Mouse (Mus musculus): ENCODE results near the gene Prdm2. TPM values are rescaled to one million over a fixed set of nuclear protein-coding genes. Genes with fewer than 3 reads are reported as not detected.

Prdm2 gene
- 4.0 and 4.6 TPM in 2 replicates for polyA plus RNA-seq (2015; fragmentation: Nextera tagmentation; extraction: Ambion mirVana)

DNA sequence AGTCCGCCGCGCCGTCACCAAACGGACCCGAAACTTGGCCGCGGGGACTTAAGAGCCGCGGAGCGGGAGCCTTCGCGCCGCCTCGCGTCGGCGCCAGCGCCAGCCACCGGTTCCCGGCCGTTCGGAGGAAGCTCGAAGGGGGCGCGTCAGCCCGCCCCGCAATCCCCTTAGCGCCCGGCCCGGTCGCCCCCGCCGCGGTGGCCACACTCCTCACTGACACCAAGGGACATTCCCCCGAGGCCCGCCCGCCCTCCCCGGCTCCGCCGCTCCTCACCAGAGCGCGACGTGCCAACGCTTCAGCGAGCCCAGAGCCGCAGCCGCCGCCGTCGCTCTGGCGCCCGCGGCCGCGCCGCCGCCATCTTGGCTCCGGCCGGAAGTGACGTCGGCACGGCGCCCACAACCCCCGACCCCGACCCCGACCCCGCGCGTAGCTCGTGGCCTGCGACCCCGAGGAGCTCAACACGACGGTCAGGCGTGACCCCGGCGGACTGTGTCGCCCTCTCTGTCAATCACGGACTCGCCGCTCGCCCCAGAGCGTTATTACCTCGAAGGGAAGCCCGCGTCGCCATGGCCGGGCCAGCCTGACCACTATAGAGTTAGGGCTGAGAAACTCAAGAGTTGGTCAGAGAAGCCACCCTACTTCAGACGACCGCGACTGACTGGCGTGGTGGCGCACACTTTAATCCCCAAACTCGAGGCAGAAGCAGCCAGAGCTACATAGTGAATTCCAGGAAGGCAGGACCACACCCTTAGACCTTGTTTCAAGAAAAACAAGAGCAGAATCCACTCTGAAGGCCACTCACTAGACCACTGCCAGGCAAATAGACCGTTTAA is at the start of gene Prdm2:
TSS of gene Prdm2 (minus strand) at position 655 of the 834 bp plus-strand sequence.
- H3K4me1 ChIP-seq (replicated peaks; ENCODE audit: control insufficient read depth, insufficient read depth, low read length), result no peaks in the 10 kb centered on the region; the same call in 1 of the 2 replicates
- ATAC-seq, result peak; percentile 81
- 0 out of 2 replicates have a peak, but pooled peaks have one; percentile 24 for TF ChIP-seq CTCF (IDR thresholded peaks at IDR 0.05; ENCODE audit: low read depth)
- no peaks in the 10 kb centered on the region for H3K27me3 ChIP-seq (replicated peaks; ENCODE audit: control insufficient read depth, insufficient read depth, low read length)
- H3K4me3 ChIP-seq (ENCODE audit: low read depth, low read length), result peak within 1 kb of the TSS; percentile 69
- H3K27ac ChIP-seq (ENCODE audit: low read depth, low read length), result peak within 1 kb of the TSS; percentile 69
- peak within 1 kb of the TSS; percentile 78 for H3K9ac ChIP-seq (ENCODE audit: low read depth, low read length)
- peak within 1 kb of the TSS; percentile 94 for H3K4me2 ChIP-seq (replicated peaks; ENCODE audit: low read depth)
- no peaks in the 10 kb centered on the region for H3K36me3 ChIP-seq (ENCODE audit: control insufficient read depth, insufficient read depth)
- H3K9me3 ChIP-seq (ENCODE audit: control insufficient read depth), result no peaks in the 10 kb centered on the region
- 1% methylated on average over 88 of the region's 96 CpGs for WGBS

DNA sequence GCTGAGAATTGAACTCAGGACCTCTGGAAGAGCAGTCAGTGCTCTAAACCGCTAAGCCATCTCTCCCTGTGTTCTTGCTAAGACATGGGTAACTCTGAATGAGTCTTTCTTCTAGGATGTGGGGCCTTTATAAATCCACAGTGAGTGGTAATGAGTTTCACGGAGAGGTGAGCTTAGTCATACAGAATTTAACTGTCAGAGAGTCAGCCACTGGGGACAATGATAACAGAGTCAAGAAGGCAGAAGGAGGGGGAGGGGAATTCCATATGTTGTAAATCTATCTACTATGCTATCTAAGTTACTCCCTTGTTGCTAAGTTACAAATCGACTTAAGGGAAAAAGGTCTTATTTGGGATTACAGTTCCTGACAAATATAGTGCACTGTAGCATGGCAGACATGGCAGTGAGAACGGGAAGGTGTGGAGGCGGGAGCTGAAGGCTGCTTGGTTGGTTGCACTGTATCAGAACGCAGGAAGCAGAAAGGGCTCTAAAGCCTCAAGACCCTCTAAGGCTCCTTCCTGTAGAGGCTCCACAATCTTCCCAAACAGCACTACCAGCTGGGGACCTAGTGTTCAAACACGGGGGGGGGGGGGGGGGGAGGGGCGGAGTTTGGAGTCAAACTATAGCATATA is 47.0 kb upstream of the Prdm2 start:
- no peak for ATAC-seq
- Histone ChIP-seq H3K4me3 (ENCODE audit: low read depth, low read length) (no peak overlapping the region), H3K9ac (ENCODE audit: low read depth, low read length) (no peak overlapping the region), H3K27ac (ENCODE audit: low read depth, low read length) (no peak overlapping the region), H3K27me3 (replicated peaks; ENCODE audit: control insufficient read depth, insufficient read depth, low read length) (no peaks in the 10 kb centered on the region), H3K36me3 (ENCODE audit: control insufficient read depth, insufficient read depth) (no peaks in the 10 kb centered on the region), H3K9me3 (ENCODE audit: control insufficient read depth) (no peaks in the 10 kb centered on the region), H3K4me2 (replicated peaks; ENCODE audit: low read depth) (no peak overlapping the region), H3K4me1 (replicated peaks; ENCODE audit: control insufficient read depth, insufficient read depth, low read length) (no peaks in the 10 kb centered on the region)
- no peak for TF ChIP-seq CTCF (IDR thresholded peaks at IDR 0.05; ENCODE audit: low read depth)
- WGBS, result 32% methylated on average over 6 of the region's 8 CpGs

DNA sequence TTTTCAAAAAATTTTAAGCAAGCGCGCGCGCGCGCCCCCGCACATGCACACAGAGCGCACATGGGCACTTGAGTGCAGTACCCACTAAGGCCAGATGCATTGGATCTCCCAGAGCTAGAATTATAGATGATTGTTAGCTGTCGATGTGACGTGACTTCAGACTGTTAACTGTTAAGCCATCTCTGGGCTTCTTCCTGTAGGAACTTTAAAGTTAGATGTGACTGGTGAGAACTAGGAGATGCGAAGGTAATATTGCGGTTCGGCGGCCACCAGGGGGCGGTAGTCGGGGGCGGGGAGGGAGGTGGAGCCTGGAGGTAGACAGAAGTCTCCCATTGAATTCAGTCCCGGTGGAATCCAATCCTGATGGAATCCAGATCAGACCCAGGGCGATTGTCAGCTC is 45.7 kb upstream of the Prdm2 start:
- Histone ChIP-seq H3K9ac (ENCODE audit: low read depth, low read length) (no peak overlapping the region), H3K27me3 (replicated peaks; ENCODE audit: control insufficient read depth, insufficient read depth, low read length) (no peaks in the 10 kb centered on the region), H3K36me3 (ENCODE audit: control insufficient read depth, insufficient read depth) (no peaks in the 10 kb centered on the region), H3K4me2 (replicated peaks; ENCODE audit: low read depth) (peak overlapping the region; percentile 44; the same call in 1 of the 2 replicates), H3K4me1 (replicated peaks; ENCODE audit: control insufficient read depth, insufficient read depth, low read length) (no peaks in the 10 kb centered on the region), H3K4me3 (ENCODE audit: low read depth, low read length) (no peak overlapping the region), H3K9me3 (ENCODE audit: control insufficient read depth) (no peaks in the 10 kb centered on the region), H3K27ac (ENCODE audit: low read depth, low read length) (no peak overlapping the region)
- WGBS, result 39% methylated on average over 19 of the region's 19 CpGs
- peak; percentile 79 for TF ChIP-seq CTCF (IDR thresholded peaks at IDR 0.05; ENCODE audit: low read depth)
- ATAC-seq, result 0 out of 2 replicates have a peak, but pooled peaks have one; percentile 25

DNA sequence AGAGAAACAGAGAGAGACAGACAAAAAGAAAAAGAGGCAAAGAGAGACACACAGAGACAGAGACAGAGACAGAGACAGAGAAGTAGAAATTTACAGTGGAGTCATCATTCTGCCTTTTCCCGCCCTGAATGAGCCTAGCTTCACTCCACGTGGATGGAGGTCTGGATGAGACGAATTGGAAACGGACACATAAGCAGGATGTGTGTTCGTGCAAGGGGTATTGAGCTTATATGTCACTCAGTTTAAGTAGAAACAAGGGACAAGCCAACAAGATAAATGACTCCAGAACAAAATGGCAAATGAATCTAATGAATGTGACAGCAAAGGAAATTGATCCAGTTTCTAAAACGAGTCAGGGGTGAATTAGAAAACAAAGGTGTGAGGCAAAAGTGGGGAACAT is 45.2 kb upstream of the Prdm2 start:
- Histone ChIP-seq H3K27ac (ENCODE audit: low read depth, low read length) (no peak overlapping the region), H3K27me3 (replicated peaks; ENCODE audit: control insufficient read depth, insufficient read depth, low read length) (no peaks in the 10 kb centered on the region), H3K9ac (ENCODE audit: low read depth, low read length) (no peak overlapping the region), H3K4me2 (replicated peaks; ENCODE audit: low read depth) (no peak overlapping the region), H3K4me3 (ENCODE audit: low read depth, low read length) (no peak overlapping the region), H3K4me1 (replicated peaks; ENCODE audit: control insufficient read depth, insufficient read depth, low read length) (no peaks in the 10 kb centered on the region), H3K36me3 (ENCODE audit: control insufficient read depth, insufficient read depth) (no peaks in the 10 kb centered on the region), H3K9me3 (ENCODE audit: control insufficient read depth) (no peaks in the 10 kb centered on the region)
- no peak for TF ChIP-seq CTCF (IDR thresholded peaks at IDR 0.05; ENCODE audit: low read depth)
- 58% methylated on average over 6 of the region's 6 CpGs for WGBS
- no peak for ATAC-seq

DNA sequence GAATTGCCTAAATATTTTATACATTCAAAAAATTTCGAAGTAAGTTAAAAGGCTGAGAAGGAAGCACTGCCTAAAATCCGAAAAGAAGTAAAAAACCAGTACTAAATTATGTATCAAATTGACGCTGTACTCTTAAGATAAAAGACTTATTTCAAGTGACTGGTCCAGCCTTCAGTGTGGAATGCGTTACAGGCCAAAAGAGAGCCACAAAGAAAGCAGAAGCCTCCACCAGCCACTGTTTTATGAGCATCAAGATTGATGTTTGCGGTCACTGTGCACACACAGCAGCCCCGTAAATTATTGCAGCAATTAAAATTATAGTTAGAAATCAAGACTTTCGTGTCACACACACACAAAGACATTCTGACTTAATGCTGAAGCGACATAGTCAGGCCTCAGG is 42.7 kb upstream of the Prdm2 start:
- H3K4me1 ChIP-seq (replicated peaks; ENCODE audit: control insufficient read depth, insufficient read depth, low read length), result no peaks in the 10 kb centered on the region
- H3K9me3 ChIP-seq (ENCODE audit: control insufficient read depth), result no peaks in the 10 kb centered on the region
- ATAC-seq, result no peak
- H3K36me3 ChIP-seq (ENCODE audit: control insufficient read depth, insufficient read depth), result no peaks in the 10 kb centered on the region
- H3K27ac ChIP-seq (ENCODE audit: low read depth, low read length), result no peak overlapping the region
- no peak overlapping the region for H3K4me2 ChIP-seq (replicated peaks; ENCODE audit: low read depth)
- no peak overlapping the region for H3K4me3 ChIP-seq (ENCODE audit: low read depth, low read length)
- WGBS, result 61% methylated on average over 8 of the region's 8 CpGs
- no peaks in the 10 kb centered on the region for H3K27me3 ChIP-seq (replicated peaks; ENCODE audit: control insufficient read depth, insufficient read depth, low read length)
- TF ChIP-seq CTCF (IDR thresholded peaks at IDR 0.05; ENCODE audit: low read depth), result no peak
- H3K9ac ChIP-seq (ENCODE audit: low read depth, low read length), result no peak overlapping the region

DNA sequence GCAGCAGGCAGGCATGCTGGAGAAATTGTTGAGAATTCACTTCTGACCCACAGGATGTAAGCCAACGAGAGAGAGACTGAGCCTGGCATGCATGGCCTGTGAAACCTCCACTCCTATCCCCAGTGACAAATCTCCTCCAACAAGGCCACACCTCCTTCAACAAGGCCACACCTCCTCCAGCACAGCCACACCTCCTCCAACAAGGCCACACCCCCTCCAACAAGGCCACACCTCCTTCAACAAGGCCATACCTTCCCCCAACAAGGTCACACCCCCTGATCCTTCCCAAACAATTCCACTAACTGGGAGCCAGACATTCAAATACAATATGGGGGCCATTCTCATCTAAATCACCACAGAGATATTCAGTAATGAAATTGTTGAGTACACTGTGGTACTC is 40.6 kb upstream of the Prdm2 start:
- Histone ChIP-seq H3K4me2 (replicated peaks; ENCODE audit: low read depth) (no peak overlapping the region), H3K9ac (ENCODE audit: low read depth, low read length) (no peak overlapping the region), H3K36me3 (ENCODE audit: control insufficient read depth, insufficient read depth) (no peaks in the 10 kb centered on the region), H3K4me3 (ENCODE audit: low read depth, low read length) (no peak overlapping the region), H3K4me1 (replicated peaks; ENCODE audit: control insufficient read depth, insufficient read depth, low read length) (no peaks in the 10 kb centered on the region), H3K27me3 (replicated peaks; ENCODE audit: control insufficient read depth, insufficient read depth, low read length) (no peaks in the 10 kb centered on the region), H3K27ac (ENCODE audit: low read depth, low read length) (no peak overlapping the region), H3K9me3 (ENCODE audit: control insufficient read depth) (no peaks in the 10 kb centered on the region)
- no peak for ATAC-seq
- WGBS, result 83% methylated on average over 1 of the region's 1 CpGs
- TF ChIP-seq CTCF (IDR thresholded peaks at IDR 0.05; ENCODE audit: low read depth), result no peak

Measured in intestine, postnatal 0 days (tissue).